Mouse (Mus musculus) G1E (cell line): ENCODE data around the gene Nbl1. TPM values are rescaled to one million over a fixed set of nuclear protein-coding genes. Genes with fewer than 3 reads are reported as not detected.

Experiments
- ATAC-seq: 2 replicates; pipeline ENCODE4 v1.8.0; 2016; ENCODE audit warnings: mild to moderate bottlenecking; ENCODE audit not compliant: insufficient number of reproducible peaks, poor library complexity, low FRiP score, severe bottlenecking; ENCODE audit errors: extremely low read depth
- DNase-seq: peaks from one replicate; pipeline ENCODE4 v3.0.0; 2012; ENCODE audit warnings: low spot score
- H3K27me3 ChIP-seq: 2 replicates; pipeline ENCODE4 v1.6.1; 2012; ENCODE audit warnings: mild to moderate bottlenecking, low read length, inconsistent platforms; ENCODE audit not compliant: insufficient read depth
- H3K36me3 ChIP-seq: replicated peaks from 2 replicates; pipeline ENCODE3; 2012; ENCODE audit warnings: mild to moderate bottlenecking, inconsistent platforms
- H3K4me1 ChIP-seq: 2 replicates; pipeline ENCODE4 v1.6.1; 2012; ENCODE audit warnings: low read depth, low read length, inconsistent platforms, mixed read lengths; ENCODE audit not compliant: insufficient read depth
- H3K4me3 ChIP-seq: 2 replicates; pipeline ENCODE4 v1.5.1; 2012; ENCODE audit warnings: low read depth, mild to moderate bottlenecking, inconsistent platforms, low read length, moderate library complexity, mixed read lengths
- H3K9me3 ChIP-seq: replicated peaks from 2 replicates; pipeline ENCODE4 v1.6.1; 2012; ENCODE audit warnings: inconsistent platforms
- CTCF ChIP-seq: IDR thresholded peaks from 2 replicates; pipeline ENCODE4 v1.5.1; 2012; ENCODE audit warnings: low read depth, low read length, inconsistent platforms, mixed read lengths
- GATA1 ChIP-seq: IDR thresholded peaks from 2 replicates; pipeline ENCODE4 v1.6.1; 2012; ENCODE audit warnings: borderline replicate concordance, low read length, inconsistent platforms, mixed read lengths
- GATA2 ChIP-seq: IDR thresholded peaks from 2 replicates; pipeline ENCODE4 v1.6.1; 2012; ENCODE audit warnings: low read depth, low read length, inconsistent platforms, borderline replicate concordance
- POLR2AphosphoS5 ChIP-seq: IDR thresholded peaks from 2 replicates; pipeline ENCODE4 v1.6.1; 2012; ENCODE audit warnings: low read depth, low read length, inconsistent platforms; ENCODE audit not compliant: insufficient replicate concordance
- TAL1 ChIP-seq: conservative IDR thresholded peaks from 2 replicates; pipeline ENCODE4 v1.6.1; 2012; ENCODE audit warnings: low read depth, low read length, inconsistent platforms, mixed read lengths
- polyA plus RNA-seq: library from polyadenylated mRNA; stranded (reverse); fragments of >175 nt; gene quantifications from 2 replicates; pipeline ENCODE4 v1.2.3, GENCODE M21; 2012
- total RNA-seq, 2 experiments: library from RNA; stranded (forward) in 1 of 2; stranded (reverse) in 1 of 2; fragments of 200-1000 nt in 1 of 2; fragments of >200 nt in 1 of 2; fragmentation: Nextera tagmentation in 1 of 2; gene quantifications; 2 replicates each; pipeline ENCODE4 v1.2.3; 2014 to 2017

The Nbl1 gene
- total and polyA plus RNA-seq, 3 experiments = 0.05 to 0.11 TPM; not detected in 1

DNA sequence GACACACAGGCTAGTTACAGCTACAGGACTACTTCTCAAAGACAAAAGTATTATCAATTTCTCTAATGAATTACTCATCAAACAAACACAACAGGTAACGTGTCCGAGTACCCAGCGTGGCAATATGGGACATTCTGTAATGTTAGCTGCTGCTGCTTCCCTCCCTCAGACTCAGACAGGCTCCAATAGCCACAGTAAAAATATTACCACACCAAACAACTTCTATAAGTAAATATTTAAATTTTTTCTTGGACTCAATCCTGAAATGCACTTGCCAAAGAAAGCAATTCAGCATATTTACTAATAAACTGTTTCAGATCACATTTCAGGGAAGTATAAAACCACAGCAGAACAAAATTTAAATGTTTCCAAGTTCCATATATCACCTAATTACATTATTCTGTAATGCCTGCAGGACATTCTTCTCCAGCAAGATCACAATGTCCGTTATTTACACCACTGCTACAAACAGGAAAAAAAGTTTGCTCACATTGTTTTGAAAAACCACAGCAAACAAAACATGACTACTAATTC lies 27.6 kb upstream of the Nbl1 start:
- Histone ChIP-seq H3K27me3 (no peaks in the 10 kb centered on the region), H3K4me1 (peaks cover 82% of the 10 kb centered on the region), H3K36me3 (peaks cover 56% of the 10 kb centered on the region), H3K9me3 (no peaks in the 10 kb centered on the region), H3K4me3 (no peak overlapping the region)
- DNase-seq (no peak), ATAC-seq (no peak)
- TF ChIP-seq CTCF (no peak), TAL1 (no peak), POLR2AphosphoS5 (no peak), GATA2 (no peak), GATA1 (no peak)

DNA sequence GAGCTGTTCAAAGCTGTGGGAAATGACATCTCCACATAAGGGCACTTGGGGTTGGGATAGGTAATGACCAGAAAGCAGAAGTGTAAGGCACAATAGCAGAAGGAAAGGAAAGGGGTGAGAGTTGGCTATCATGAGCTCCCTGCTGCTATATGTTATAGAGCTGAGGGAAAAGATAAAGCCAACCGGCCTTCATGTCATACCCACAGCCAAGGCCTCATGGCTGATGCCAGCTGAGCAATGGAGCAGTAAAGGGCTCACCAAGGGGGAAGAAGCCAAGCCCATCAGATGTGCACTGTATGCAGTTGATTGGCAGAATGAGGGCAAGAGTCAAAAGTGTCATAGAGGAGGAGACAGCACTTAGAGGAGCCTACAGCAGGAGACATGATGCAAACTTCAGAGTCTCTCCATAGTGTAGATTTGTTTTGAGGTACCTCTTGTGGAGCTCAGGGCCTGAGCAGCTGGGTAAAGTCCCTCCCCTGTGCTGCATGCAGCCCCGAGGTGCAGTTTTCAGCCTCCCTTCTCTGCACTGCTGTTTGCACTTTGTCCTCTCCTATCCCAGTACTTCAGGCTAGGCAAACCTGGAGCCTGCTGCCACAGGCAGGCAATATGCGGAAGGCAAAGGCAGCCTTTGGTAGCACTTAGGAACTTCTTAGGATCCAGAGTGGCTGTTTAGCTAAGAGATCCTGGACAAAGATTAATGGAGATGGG lies 23.7 kb upstream of the Nbl1 start:
- TF ChIP-seq CTCF = no peak
- no peaks in the 10 kb centered on the region for H3K9me3 ChIP-seq
- no peaks in the 10 kb centered on the region for H3K27me3 ChIP-seq
- no peak for DNase-seq
- peaks cover 72% of the 10 kb centered on the region for H3K4me1 ChIP-seq
- H3K36me3 ChIP-seq = peaks cover 63% of the 10 kb centered on the region
- ATAC-seq = peak; percentile 46
- no peak overlapping the region for H3K4me3 ChIP-seq

DNA sequence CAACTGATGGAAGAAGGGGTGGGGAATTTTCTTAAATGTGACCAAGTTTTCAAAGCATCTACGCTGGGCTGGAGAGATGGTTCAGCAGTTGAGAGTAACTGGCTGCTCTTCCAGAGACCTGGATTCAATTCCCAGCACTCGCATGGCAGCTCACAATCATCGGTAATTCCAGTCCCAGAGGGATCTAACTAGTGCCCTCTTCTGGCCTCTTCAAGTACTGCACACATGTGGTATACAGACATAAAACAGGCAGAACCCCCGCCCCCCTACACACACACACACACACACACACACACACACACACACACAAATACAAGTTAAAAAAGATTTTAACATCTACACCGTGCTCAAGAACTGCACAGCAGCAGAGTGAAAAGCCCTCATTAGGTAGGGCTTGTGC lies 22.9 kb upstream of the Nbl1 start:
- H3K27me3 ChIP-seq = no peaks in the 10 kb centered on the region
- no peak for ATAC-seq

DNA sequence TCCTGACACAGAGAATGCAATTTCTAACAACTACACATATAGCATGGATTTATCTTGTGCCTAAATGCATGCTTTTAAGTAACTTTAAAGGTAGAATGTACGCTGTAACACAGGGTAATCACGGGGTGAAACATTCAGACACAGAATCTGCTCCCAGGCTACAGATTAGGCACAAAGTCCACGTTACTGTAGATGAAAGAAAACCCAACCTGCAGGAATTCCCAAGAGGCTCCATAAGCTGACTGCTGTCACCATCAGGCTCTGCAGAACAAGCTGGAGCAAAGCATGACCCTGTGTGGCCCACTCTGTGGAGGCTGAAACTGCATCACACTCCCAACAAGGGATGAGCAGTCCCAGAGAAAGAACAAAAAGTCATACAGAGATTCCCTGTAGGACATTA lies 19.7 kb upstream of the Nbl1 start:
- Histone ChIP-seq H3K36me3 (peaks cover 76% of the 10 kb centered on the region), H3K27me3 (no peaks in the 10 kb centered on the region), H3K4me3 (no peak overlapping the region), H3K4me1 (peaks cover 61% of the 10 kb centered on the region), H3K9me3 (no peaks in the 10 kb centered on the region)
- DNase-seq = no peak
- no peak for TF ChIP-seq TAL1
- no peak for TF ChIP-seq GATA1
- no peak for TF ChIP-seq GATA2
- no peak for TF ChIP-seq POLR2AphosphoS5
- no peak for TF ChIP-seq CTCF
- no peak for ATAC-seq

More for the DNA sequence above, 22.9 kb upstream of the Nbl1 start:
- peaks cover 69% of the 10 kb centered on the region for H3K36me3 ChIP-seq
- H3K4me1 ChIP-seq = peaks cover 73% of the 10 kb centered on the region
- TF ChIP-seq TAL1 (no peak), CTCF (peak; percentile 40)
- no peak overlapping the region for H3K4me3 ChIP-seq
- no peak for DNase-seq
- H3K9me3 ChIP-seq = no peaks in the 10 kb centered on the region

DNA sequence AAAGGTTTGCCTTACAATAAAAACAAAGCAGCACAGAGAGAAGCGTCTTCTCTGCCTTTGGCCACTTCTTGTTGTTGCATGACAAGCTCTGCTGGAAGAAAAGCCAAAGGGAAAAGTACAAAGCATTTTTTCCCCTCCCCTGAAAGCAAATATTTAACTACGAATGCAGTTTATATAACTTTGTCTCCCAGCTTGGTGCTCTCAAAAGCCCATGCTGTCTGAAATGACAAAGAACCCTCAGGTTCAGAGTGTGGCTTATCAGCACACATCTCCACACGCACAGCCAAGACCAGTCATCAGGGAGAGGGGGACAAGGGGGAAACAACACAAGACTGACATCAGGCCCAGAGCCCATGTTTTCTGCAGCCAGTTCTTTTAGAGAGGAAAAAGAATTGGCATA lies 18.6 kb upstream of the Nbl1 start:
- H3K4me1 ChIP-seq = peaks cover 53% of the 10 kb centered on the region
- H3K36me3 ChIP-seq = peaks cover 79% of the 10 kb centered on the region
- H3K9me3 ChIP-seq = no peaks in the 10 kb centered on the region
- DNase-seq (no peak), ATAC-seq (no peak)
- no peak for TF ChIP-seq TAL1
- TF ChIP-seq GATA1 = no peak
- no peak for TF ChIP-seq GATA2
- no peak for TF ChIP-seq POLR2AphosphoS5
- TF ChIP-seq CTCF = no peak
- no peaks in the 10 kb centered on the region for H3K27me3 ChIP-seq
- H3K4me3 ChIP-seq = no peak overlapping the region

DNA sequence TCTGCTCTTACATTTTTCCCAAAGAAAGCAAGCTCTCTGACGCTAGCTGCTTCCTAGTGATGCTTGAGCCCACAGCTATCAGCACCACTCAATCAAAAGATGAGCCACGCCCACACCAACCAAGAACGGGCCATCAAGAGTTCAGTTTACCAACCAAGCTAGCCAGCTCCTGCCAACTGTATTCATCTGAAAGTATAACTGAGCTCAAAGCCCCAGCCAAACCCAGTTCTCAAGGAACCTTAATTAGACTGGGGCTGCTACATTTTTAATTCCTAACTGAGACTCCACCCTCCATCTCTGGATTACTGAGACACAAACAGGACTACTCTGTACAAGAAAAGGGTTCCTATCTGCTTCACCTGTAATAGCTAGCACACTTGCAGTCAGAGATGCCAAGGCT lies 18.1 kb upstream of the Nbl1 start:
- H3K36me3 ChIP-seq = peaks cover 82% of the 10 kb centered on the region
- H3K4me3 ChIP-seq = no peak overlapping the region
- no peaks in the 10 kb centered on the region for H3K9me3 ChIP-seq
- no peak for TF ChIP-seq GATA2
- H3K4me1 ChIP-seq = peaks cover 50% of the 10 kb centered on the region
- ATAC-seq (no peak), DNase-seq (no peak)
- no peaks in the 10 kb centered on the region for H3K27me3 ChIP-seq

DNA sequence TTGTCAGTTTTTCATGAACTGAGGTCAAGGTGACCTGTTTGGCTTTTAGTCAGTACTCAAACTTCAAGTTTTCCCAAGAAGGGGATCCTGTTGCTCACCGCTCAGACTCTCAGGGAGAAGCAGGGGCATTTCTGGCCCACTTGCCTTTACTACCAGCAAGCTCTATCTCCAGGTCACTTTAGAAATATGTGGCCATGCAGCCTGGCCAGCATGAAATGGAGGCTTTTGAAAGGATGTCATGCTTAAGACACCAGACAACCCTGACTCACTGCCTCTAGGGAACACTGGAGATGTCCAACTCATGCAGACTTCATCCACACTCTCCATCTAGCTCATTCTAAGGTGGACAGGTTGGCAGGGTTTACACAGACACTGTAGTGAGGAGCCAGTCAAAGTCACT lies 12.7 kb upstream of the Nbl1 start:
- no peaks in the 10 kb centered on the region for H3K9me3 ChIP-seq
- no peak for DNase-seq
- peaks cover 94% of the 10 kb centered on the region for H3K36me3 ChIP-seq
- H3K27me3 ChIP-seq = no peaks in the 10 kb centered on the region
- no peak for ATAC-seq
- no peak overlapping the region for H3K4me3 ChIP-seq
- H3K4me1 ChIP-seq = peaks cover 10% of the 10 kb centered on the region
- TF ChIP-seq GATA2 (no peak), GATA1 (no peak), CTCF (no peak), POLR2AphosphoS5 (no peak), TAL1 (no peak)
